Mouse (Mus musculus) gastrocnemius, postnatal 14 days (tissue): ENCODE results near the gene Gm20532. TPM values are rescaled to one million over a fixed set of nuclear protein-coding genes. Genes with fewer than 3 reads are reported as not detected.

Experiments used
- DNase-seq: peaks from one replicate; pipeline ENCODE4 v3.0.0; 2021; ENCODE audit warnings: mixed read lengths
- intact Hi-C: fragments of 180-260 bp; cut with DNase I; formaldehyde crosslinking; loops from one replicate; pipeline ENCODE4 v1.15.1; 2025; ENCODE audit warnings: low total_unique reads
- long read RNA-seq, 2 experiments: library from polyadenylated mRNA; stranded (forward); transcript quantifications; one replicate each; pipeline ENCODE4 v2.0.0; 2021
- total RNA-seq, 2 experiments: library from RNA; stranded (reverse); gene quantifications; 2 replicates each; pipeline ENCODE4 v1.2.3; 2021

Gene Gm20532
- total RNA-seq, result not detected
- long read RNA-seq, experiment 1, result 0 reads
- long read RNA-seq, experiment 2, partial matches to known transcripts, result 0 of 1 reads
- long read RNA-seq, experiment 2, other reads (novel, unspliced or antisense), result 1 of 1 reads

DNA sequence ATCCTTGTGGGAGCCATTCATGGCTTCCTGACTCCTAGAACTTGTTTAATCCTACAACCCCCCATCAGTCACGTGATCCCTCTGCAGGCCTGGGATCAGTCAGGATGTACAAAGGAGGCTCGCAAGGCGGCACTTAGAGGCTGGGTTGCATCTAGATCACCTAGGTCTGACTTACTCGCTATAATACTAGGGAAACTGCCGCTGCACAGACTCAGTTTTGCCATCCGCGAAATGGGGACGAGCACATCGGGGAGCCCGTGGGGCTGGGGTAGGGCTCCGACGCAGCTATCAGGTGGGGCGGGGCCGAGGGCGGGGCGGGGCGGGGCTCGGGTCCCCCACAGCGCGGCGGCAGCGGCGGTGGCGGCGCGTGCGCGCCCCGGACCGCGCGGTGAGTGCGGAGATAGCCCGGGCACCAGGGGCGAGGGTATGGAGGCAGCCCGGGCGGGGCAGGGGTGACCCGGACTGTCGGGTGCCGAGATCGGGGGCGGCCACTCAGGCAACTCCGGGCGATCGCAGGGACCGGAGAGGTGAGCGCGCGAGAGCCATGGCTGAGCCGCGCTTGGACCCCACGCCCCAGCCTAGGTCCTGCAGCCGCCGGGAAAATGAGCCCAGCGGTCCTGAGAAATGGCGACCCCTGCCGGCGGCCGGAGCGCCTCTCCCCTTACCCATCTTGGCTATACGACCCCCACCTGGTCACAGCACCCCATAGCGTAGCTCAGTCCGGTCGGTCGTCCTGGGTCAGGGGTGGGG lies at the start of gene Gm20532:
Gene Gm20532 (plus strand): TSS at position 346 of the 750 bp plus-strand sequence.
- DNase-seq, result peak; percentile 65
- intact Hi-C loops, result no loop called here

GRCm38 (mm10) chr2:26539516-26539915 lies 46.9 kb upstream of the Gm20532 start:
- no peak for DNase-seq
- intact Hi-C loops, result no loop called here

DNA sequence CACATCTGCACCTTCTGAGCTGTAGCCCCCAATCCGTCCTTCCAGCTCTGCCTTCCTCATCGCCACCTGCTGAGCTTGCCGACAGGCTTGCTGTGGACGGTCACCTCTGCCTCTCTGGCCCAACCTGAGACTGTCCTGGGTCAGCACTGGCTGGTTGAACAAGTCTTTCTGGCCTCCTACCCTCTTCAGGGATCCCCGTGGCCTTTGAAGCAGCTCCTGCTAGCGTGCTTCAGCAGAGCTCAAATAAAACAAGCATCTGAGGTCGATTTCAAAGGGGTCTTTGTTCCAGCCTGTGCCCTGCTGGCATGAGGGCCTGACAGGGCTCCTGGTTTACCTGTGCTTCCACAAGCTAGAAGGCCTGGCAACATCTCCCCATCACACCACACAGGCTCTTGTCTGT lies 45.7 kb upstream of the Gm20532 start:
- DNase-seq, result no peak
- intact Hi-C loops, result loop anchor here (5.0 kb wide), 1 partner anchor 43 kb away; no protein-coding TSS in a partner anchor

DNA sequence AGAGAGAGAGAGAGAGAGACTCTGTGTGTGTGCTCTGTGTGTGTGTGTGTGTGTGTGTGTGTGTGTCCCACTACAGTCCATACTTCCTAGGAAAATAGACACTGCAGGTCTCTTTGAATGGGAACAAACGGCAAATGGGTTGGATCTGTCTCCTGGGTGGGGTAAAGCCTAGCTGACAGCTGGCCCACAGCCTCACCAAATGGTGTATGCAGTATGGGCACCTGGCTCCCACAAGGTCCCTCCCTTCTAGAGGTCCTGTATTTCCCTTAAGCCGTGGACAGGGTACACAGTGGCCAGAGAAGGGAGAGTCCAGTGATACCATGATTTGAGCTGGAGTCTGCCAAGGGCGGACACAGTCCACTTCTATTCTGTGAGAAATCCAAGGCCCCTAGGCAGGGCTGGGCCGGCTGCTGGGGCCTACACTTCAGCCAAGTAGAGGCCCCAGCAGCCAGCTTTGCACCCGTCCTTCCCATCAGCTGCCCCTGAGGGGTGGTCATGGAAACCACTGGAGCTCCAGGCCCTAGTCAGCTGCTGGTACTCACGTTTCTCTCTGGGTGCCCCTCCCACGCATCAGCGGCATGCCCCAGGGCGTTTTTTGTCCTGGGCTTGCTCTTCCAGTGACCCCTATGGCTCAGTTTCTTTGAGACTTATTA lies 45.1 kb upstream of the Gm20532 start:
- intact Hi-C loops, result loop anchor here (5.0 kb wide), 1 partner anchor 44 kb away; no protein-coding TSS in a partner anchor
- peak; percentile 64 for DNase-seq

DNA sequence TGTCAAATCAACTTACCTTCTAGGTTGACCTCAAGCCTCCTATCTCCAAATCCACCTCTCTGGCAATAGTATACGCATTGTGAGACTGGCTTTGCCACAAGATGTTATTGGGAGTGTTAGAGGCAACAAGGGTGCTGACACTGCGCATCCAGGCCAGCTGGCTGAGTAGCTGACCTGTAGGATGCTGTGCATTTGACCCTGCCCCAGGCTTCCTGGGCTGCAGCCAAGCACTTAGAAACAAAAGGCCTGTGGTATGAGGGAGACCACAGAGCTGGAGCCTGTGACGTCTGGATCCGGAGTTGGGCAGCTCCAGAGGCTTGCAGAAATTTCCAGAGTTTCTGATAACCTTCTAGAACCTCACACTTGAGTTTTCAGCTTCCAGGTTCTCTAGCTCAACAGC lies 43.3 kb upstream of the Gm20532 start:
- intact Hi-C loops, result loop anchor here (5.0 kb wide), 1 partner anchor 46 kb away; no protein-coding TSS in a partner anchor
- DNase-seq, result no peak

DNA sequence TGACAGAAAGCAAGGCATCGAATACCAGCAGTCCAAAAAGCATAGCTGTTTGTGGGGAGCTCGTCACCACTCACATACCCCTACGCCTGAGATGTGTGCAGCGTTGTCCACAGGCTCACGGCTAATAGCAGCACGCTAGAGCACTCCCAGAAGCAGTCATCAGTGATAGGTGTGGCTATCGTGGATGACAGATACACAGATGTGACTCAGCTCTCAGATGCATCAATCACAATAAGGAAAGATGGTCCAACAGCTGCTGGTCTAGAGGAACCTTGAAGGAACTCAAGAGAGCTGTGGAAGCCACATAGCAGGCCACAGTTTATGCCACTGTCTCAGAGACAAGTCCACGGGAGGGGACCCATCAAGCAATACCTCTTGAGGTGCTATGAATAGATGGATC lies 42.7 kb upstream of the Gm20532 start:
- no peak for DNase-seq
- intact Hi-C loops, result loop anchor here (5.0 kb wide), 1 partner anchor 46 kb away; no protein-coding TSS in a partner anchor

DNA sequence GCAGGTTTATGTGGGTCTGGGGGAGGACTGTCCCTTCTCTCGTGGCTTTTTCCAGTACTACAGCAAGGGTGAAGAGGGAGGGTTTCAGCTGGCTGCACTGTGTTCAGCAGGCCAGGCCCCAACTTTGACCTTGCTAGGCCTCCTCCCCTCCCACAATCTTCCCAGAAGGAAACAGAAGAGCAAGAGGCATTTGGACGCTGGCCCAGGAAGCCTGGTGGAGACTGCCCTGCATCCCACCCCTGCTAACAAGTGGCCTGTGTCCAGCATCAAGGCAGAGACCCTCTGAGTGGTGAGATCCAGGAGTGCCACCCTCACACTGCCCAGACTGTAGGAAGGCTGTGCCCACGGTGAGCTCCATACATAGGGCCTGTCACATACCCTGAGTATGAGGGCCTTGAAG lies 42.2 kb upstream of the Gm20532 start:
- no peak for DNase-seq
- intact Hi-C loops, result loop anchor here (5.0 kb wide), 1 partner anchor 47 kb away; no protein-coding TSS in a partner anchor

GRCm38 (mm10) chr2:26547481-26547880 lies 39.0 kb upstream of the Gm20532 start:
- intact Hi-C loops, result no loop called here
- DNase-seq, result no peak

GRCm38 (mm10) chr2:26549801-26550200 lies 36.6 kb upstream of the Gm20532 start:
- intact Hi-C loops, result no loop called here
- no peak for DNase-seq

DNA sequence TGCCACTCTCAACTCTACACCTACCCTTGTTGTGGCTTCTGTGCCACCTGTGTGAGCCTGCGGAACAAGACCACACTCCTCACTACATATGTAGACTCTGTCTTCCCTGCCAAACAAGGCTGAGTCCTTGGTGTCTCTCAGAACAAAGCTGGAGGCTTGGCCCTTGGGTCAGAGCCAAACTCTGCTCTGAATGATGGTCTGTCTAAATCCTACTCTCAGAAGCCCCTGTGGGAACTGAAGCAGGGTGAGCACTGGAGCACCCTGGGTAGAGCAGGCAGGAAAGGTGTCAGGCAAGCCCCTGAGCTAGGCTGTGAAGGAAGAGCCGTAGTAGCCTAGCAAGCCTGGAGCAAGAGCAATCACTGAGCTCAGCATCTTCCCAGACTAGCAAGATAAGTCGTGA lies 36.2 kb upstream of the Gm20532 start:
- DNase-seq, result no peak
- intact Hi-C loops, result no loop called here

DNA sequence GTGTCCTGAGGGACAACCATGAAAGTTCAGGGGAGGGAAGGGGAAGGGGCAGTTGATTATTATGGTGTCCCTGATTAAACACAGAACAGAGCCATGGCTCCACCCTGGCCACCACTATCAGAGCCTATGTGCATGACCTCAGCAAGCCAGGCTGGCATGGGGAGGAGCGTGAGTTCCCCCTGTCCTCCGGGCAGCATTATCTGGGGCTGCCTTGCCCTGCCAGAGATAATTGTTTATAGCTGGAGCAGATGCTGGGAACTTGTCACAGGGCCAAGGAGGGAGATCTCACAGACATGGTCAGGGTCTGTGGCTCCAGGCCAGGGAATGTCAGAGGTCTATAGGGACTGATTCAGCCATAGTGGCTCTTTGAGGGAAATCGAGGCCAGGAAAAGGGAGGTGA lies 35.7 kb upstream of the Gm20532 start:
- intact Hi-C loops, result no loop called here
- DNase-seq, result no peak

DNA sequence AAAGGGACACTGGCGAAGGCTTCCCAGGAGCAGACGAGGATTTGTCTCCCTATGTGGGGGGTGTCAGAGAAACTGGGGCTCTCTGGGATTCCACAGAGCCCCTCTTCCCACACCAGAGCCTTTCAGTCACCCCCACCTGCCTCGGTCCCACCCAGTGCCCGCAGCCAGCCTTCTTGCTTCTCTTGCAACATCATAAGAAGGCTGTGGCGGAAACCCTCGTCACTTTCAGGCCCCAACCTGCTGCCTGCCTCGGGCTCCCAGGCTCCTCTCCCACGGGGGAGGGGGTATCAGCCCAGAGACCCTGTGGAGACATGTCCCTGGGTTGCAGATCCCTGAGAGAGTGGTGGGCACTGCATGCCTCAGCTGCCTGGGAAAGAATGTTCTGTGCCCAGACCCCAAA lies 35.0 kb upstream of the Gm20532 start:
- intact Hi-C loops, result no loop called here
- DNase-seq, result no peak

DNA sequence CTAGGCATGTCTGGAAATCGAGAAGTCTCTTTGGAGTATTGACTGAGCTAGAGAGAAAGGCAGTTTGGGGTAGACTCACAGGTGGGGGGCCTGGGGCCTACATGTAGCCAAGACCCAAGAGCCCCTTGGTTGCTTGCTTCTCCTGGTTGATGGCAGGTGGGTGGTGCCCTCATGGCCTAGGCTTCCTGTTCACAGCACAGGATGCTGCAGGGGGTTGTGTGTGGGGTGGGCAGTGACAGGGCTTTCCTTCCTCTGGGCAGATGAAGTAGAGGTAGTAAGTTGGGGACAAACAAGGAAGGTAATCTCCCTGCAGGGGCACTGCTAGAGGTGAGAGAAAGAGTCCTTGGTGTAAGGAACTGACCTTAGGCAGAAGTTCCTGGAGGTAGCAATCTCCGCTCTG lies 34.4 kb upstream of the Gm20532 start:
- intact Hi-C loops, result no loop called here
- no peak for DNase-seq

- intact Hi-C loops, result no loop called here
- no peak for DNase-seq
Measured at GRCm38 (mm10) chr2:26553904-26554303, 32.5 kb upstream of the Gm20532 start.

- DNase-seq, result peak; percentile 42
- intact Hi-C loops, result no loop called here
Measured at GRCm38 (mm10) chr2:26555076-26555475, 31.4 kb upstream of the Gm20532 start.

GRCm38 (mm10) chr2:26556535-26556993 lies 29.9 kb upstream of the Gm20532 start:
- no peak for DNase-seq
- intact Hi-C loops, result no loop called here

GRCm38 (mm10) chr2:26560506-26560905 lies 25.9 kb upstream of the Gm20532 start:
- DNase-seq, result no peak
- intact Hi-C loops, result loop anchor here (5.0 kb wide), 1 partner anchor 108 kb away; no protein-coding TSS in a partner anchor

DNA sequence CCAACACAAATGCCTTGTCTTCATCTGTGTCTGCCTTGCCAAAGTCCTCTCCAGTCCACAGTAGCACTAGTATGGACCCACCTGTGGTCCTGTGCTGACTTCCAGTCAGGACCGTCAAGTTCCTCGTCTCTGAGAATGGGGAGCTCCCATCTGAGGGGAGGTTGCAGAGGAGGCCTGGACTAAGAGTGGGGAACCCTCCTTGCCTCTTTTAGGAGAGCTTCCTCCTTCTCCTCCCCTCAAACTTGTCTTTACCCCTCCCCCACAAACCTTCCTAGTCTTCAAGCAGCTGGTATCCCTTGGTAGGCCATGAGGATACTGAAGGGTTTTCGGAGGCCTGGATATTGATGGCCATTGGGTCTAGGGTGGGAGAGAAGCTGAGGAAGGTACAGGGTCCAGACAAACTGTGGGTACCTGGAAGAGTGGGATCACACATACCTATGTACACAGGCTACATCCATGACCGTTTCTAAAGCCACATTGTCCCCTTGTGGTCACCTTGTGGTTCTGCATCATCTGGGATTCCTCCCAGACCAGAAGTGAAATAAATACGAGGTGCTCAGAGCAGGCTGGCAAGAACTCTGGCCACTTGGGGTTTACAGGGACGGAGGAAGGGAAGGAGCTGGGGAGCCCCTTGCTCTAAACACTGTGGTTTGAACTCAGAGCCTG lies 25.0 kb upstream of the Gm20532 start:
- DNase-seq, result no peak
- intact Hi-C loops, result loop anchor here (5.0 kb wide), 1 partner anchor 109 kb away; no protein-coding TSS in a partner anchor

DNA sequence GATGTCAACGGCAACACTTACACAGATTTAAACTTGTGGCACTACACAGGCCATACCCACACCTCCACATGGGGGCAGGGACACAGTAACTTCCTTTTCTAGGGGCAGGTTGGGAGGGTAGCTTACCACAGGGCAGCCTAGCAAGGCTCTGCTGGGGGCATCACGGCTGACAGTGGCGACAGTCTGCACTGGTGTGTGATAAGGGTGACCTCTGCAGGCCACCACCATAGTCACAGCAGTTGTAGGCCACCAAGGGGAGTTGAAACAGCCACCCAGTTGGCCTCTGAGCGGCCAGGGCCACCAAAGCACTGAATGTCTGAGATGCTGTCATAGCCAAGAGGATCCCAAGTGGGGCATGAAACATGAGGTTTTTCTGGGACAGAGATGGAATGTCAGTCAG lies 20.2 kb upstream of the Gm20532 start:
- intact Hi-C loops, result loop anchor here (5.0 kb wide), 1 partner anchor 239 kb away; no protein-coding TSS in a partner anchor
- DNase-seq, result peak; percentile 67

- intact Hi-C loops, result no loop called here
- DNase-seq, result peak; percentile 53
Measured at GRCm38 (mm10) chr2:26570034-26570433, 16.4 kb upstream of the Gm20532 start.
